Mouse (Mus musculus) right cerebral cortex, postnatal 4 days (tissue): ENCODE data around the gene Tada2a.

ENCODE experiments used
- DNase-seq: peaks from one replicate; pipeline ENCODE4 v3.0.0-alpha.2; 2022

Tada2a gene

GRCm38 (mm10) chr11:84128943-84129798 is at the start of gene Tada2a, which contains the start of gene Acaca:
Tada2a (minus strand) TSS chr11:84129600.
Acaca (plus strand) TSS chr11:84129672.
- DNase-seq: peak; percentile 82

GRCm38 (mm10) chr11:84178571-84178970 is 49.2 kb upstream of the Tada2a start:
- no peak for DNase-seq

- DNase-seq: no peak
These were observed 43.4 kb upstream of the Tada2a start for GRCm38 (mm10) chr11:84172539-84173435.

GRCm38 (mm10) chr11:84168701-84169288 is 39.4 kb upstream of the Tada2a start:
- peak; percentile 5 for DNase-seq

- DNase-seq: no peak
These were observed 37.7 kb upstream of the Tada2a start, which contains the start of gene Gm11437 for GRCm38 (mm10) chr11:84167046-84167526. Gm11437 (minus strand) TSS chr11:84167476.

- DNase-seq: no peak
These were observed 35.2 kb upstream of the Tada2a start for GRCm38 (mm10) chr11:84164561-84164960.

- no peak for DNase-seq
These were observed 34.7 kb upstream of the Tada2a start for GRCm38 (mm10) chr11:84164123-84164522.

- no peak for DNase-seq
These were observed 27.3 kb upstream of the Tada2a start for GRCm38 (mm10) chr11:84156535-84157262.

GRCm38 (mm10) chr11:84150884-84151283 is 21.5 kb upstream of the Tada2a start:
- DNase-seq: no peak

GRCm38 (mm10) chr11:84146081-84146480 is 16.7 kb upstream of the Tada2a start:
- no peak for DNase-seq

GRCm38 (mm10) chr11:84145201-84145798 is 15.9 kb upstream of the Tada2a start:
- DNase-seq: no peak

GRCm38 (mm10) chr11:84141752-84142151 is 12.4 kb upstream of the Tada2a start:
- peak; percentile 59 for DNase-seq

GRCm38 (mm10) chr11:84136453-84136852 is 7.1 kb upstream of the Tada2a start:
- no peak for DNase-seq

- DNase-seq: no peak
These were observed 5.0 kb upstream of the Tada2a start for GRCm38 (mm10) chr11:84134331-84134860.

- no peak for DNase-seq
These were observed 392 bp upstream of the Tada2a start for GRCm38 (mm10) chr11:84129799-84130185.

GRCm38 (mm10) chr11:84127977-84128376 is 1.4 kb downstream of the Tada2a start:
- no peak for DNase-seq

- DNase-seq: no peak
These were observed 8.1 kb downstream of the Tada2a start for GRCm38 (mm10) chr11:84121051-84121956.

- DNase-seq: no peak
These were observed 12.0 kb downstream of the Tada2a start for GRCm38 (mm10) chr11:84117431-84117830.

GRCm38 (mm10) chr11:84116221-84116620 is 13.2 kb downstream of the Tada2a start:
- DNase-seq: no peak

- DNase-seq: no peak
These were observed 13.8 kb downstream of the Tada2a start for GRCm38 (mm10) chr11:84115646-84116045.
